Mouse (Mus musculus) forebrain, postnatal 0 days (tissue): Measurements from ENCODE around the gene Rps15. TPM values are rescaled to one million over a fixed set of nuclear protein-coding genes. Genes with fewer than 3 reads are reported as not detected.

Source experiments
- ATAC-seq: fragments of 200-750 bp; cut with Nextera tagmentation; 2 replicates; pipeline ENCODE4 v1.8.0; 2017; ENCODE audit warnings: mild to moderate bottlenecking, moderate library complexity
- DNase-seq: peaks from one replicate; pipeline ENCODE4 v3.0.0-alpha.2; 2015
- H3K27ac ChIP-seq: fragments of 300-500 bp; sonication (generic); 2 replicates; pipeline ENCODE4 v1.5.1; 2014; ENCODE audit warnings: low read depth, mild to moderate bottlenecking, antibody characterized with exemption, low read length, moderate library complexity, mixed read lengths
- H3K27me3 ChIP-seq: fragments of 300-500 bp; sonication (generic); 2 replicates; pipeline ENCODE4 v1.6.1; 2014; ENCODE audit warnings: mild to moderate bottlenecking, low read length, mixed read lengths; ENCODE audit not compliant: insufficient read depth
- H3K36me3 ChIP-seq: fragments of 300-500 bp; sonication (generic); 2 replicates; pipeline ENCODE4 v1.6.1; 2014; ENCODE audit warnings: mild to moderate bottlenecking, moderate library complexity; ENCODE audit not compliant: insufficient read depth
- H3K4me1 ChIP-seq: fragments of 300-500 bp; sonication (generic); 2 replicates; pipeline ENCODE4 v1.6.1; 2014; ENCODE audit warnings: antibody characterized with exemption; ENCODE audit not compliant: insufficient read depth
- H3K4me2 ChIP-seq: fragments of 300-500 bp; sonication (generic); 2 replicates; pipeline ENCODE4 v1.6.1; 2014; ENCODE audit warnings: low read depth, mild to moderate bottlenecking, moderate library complexity
- H3K4me3 ChIP-seq: fragments of 300-500 bp; sonication (generic); 2 replicates; pipeline ENCODE4 v1.5.1; 2014; ENCODE audit warnings: low read depth, low read length, mixed read lengths
- H3K9ac ChIP-seq: fragments of 300-500 bp; sonication (generic); 2 replicates; pipeline ENCODE4 v1.6.1; 2014; ENCODE audit warnings: mild to moderate bottlenecking
- H3K9me3 ChIP-seq: fragments of 300-500 bp; sonication (generic); 2 replicates; pipeline ENCODE4 v1.6.1; 2016; ENCODE audit warnings: low read length
- CTCF ChIP-seq: sonication (generic); IDR thresholded peaks from 2 replicates; pipeline ENCODE4 v1.5.1; 2016; ENCODE audit warnings: antibody characterized with exemption, control low read depth, low read depth
- WGBS: fragments of 180-500 bp; shearing (Covaris S2); extraction: QIAGEN DNeasy Blood & Tissue Kit; methylation state at CpG from one replicate; pipeline ENCODE4 v1.1.7; 2014; 5-methylcytosine and 5-hydroxymethylcytosine counted together
- polyA plus RNA-seq: library from polyadenylated mRNA; unstranded; fragments of >200 nt; fragmentation: Nextera tagmentation; extraction: Ambion mirVana; gene quantifications from 2 replicates; pipeline ENCODE4 v1.2.1, GENCODE M21; 2015
- total RNA-seq: library from RNA; depleted of rRNA; stranded (reverse); fragments of >200 nt; gene quantifications from 2 replicates; pipeline ENCODE4 v1.2.3, GENCODE M21; 2014

Gene Rps15
- total and polyA plus RNA-seq, 2 experiments from 2014 or later: 681 to 1,181 TPM

- Histone ChIP-seq H3K9me3 (no peaks in the 10 kb centered on the region), H3K4me3 (peak overlapping the region; percentile 68), H3K27me3 (no peaks in the 10 kb centered on the region), H3K4me1 (peaks cover 32% of the 10 kb centered on the region), H3K4me2 (peak overlapping the region; percentile 89), H3K27ac (peak overlapping the region; percentile 99), H3K36me3 (peaks cover 53% of the 10 kb centered on the region), H3K9ac (peak overlapping the region; percentile 99)
- no peak for TF ChIP-seq CTCF
- WGBS: 20% methylated on average over 9 of the region's 9 CpGs
- ATAC-seq (peak; percentile 5; the same call in 1 of the 2 replicates), DNase-seq (peak; percentile 66)
Measured at GRCm38 (mm10) chr10:80302471-80302881, 10.2 kb downstream of the Rps15 start.

DNA sequence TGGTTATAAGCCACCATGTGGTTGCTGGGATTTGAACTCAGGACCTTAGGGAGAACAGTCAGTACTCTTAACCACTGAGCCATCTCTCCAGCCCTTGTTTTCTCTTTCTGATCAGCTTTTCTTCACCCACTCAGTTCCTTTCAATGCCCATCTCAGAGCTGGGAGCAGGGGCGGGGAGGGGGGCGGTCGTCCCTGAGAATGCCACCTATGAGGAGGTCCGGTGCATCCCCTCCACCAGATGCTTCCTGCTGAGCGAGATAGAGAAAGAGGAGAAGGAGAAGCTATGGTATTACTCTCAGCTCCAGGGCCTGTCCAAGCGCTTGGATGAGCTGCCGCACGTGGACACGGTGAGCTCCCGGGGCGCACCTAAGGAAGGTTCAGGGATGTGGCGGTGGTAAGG, 12.2 kb downstream of the Rps15 start:
- peaks cover 20% of the 10 kb centered on the region for H3K4me1 ChIP-seq
- no peaks in the 10 kb centered on the region for H3K27me3 ChIP-seq
- 60% methylated on average over 12 of the region's 12 CpGs for WGBS
- H3K9ac ChIP-seq: no peak overlapping the region
- H3K9me3 ChIP-seq: no peaks in the 10 kb centered on the region
- no peak overlapping the region for H3K4me3 ChIP-seq
- no peak for TF ChIP-seq CTCF
- ATAC-seq (no peak), DNase-seq (no peak)
- no peak overlapping the region for H3K27ac ChIP-seq
- peaks cover 73% of the 10 kb centered on the region for H3K36me3 ChIP-seq
- 0 out of 2 replicates have a peak overlapping the region, but pooled peaks have one; percentile 3 for H3K4me2 ChIP-seq

- DNase-seq: no peak
- Histone ChIP-seq H3K9ac (no peak overlapping the region), H3K4me3 (no peak overlapping the region), H3K9me3 (no peaks in the 10 kb centered on the region), H3K27me3 (no peaks in the 10 kb centered on the region), H3K36me3 (peaks cover 77% of the 10 kb centered on the region), H3K27ac (no peak overlapping the region), H3K4me1 (peaks cover 20% of the 10 kb centered on the region), H3K4me2 (0 out of 2 replicates have a peak overlapping the region, but pooled peaks have one; percentile 3)
- WGBS: 42% methylated on average over 25 of the region's 25 CpGs
- TF ChIP-seq CTCF: no peak
- no peak for ATAC-seq
Measured at GRCm38 (mm10) chr10:80304862-80305261, 12.6 kb downstream of the Rps15 start.

DNA sequence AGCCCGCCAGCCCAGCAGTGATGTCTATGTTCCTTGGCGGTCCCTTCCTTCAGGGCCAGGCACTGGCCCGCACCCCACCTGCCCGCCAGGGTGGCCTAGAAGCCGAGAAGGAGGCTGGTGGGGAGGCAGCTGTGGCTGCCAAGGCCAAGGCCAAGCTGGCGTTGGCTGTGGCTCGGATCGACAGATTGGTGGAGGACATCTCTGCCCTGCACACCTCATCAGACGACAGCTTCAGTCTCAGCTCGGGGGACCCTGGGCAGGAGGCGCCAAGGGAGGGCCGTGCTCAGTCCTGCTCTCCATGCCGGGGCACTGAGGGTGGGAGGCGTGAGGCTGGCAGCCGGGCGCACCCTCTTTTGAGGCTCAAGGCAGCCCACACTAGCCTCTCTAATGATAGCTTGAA, 19.3 kb downstream of the Rps15 start:
- no peak for TF ChIP-seq CTCF
- Histone ChIP-seq H3K4me3 (no peak overlapping the region), H3K27ac (no peak overlapping the region), H3K27me3 (no peaks in the 10 kb centered on the region), H3K9ac (no peak overlapping the region), H3K4me1 (no peaks in the 10 kb centered on the region), H3K9me3 (no peaks in the 10 kb centered on the region), H3K36me3 (peaks cover 98% of the 10 kb centered on the region), H3K4me2 (no peak overlapping the region)
- DNase-seq: no peak
- WGBS: 88% methylated on average over 16 of the region's 16 CpGs
- no peak for ATAC-seq

DNA sequence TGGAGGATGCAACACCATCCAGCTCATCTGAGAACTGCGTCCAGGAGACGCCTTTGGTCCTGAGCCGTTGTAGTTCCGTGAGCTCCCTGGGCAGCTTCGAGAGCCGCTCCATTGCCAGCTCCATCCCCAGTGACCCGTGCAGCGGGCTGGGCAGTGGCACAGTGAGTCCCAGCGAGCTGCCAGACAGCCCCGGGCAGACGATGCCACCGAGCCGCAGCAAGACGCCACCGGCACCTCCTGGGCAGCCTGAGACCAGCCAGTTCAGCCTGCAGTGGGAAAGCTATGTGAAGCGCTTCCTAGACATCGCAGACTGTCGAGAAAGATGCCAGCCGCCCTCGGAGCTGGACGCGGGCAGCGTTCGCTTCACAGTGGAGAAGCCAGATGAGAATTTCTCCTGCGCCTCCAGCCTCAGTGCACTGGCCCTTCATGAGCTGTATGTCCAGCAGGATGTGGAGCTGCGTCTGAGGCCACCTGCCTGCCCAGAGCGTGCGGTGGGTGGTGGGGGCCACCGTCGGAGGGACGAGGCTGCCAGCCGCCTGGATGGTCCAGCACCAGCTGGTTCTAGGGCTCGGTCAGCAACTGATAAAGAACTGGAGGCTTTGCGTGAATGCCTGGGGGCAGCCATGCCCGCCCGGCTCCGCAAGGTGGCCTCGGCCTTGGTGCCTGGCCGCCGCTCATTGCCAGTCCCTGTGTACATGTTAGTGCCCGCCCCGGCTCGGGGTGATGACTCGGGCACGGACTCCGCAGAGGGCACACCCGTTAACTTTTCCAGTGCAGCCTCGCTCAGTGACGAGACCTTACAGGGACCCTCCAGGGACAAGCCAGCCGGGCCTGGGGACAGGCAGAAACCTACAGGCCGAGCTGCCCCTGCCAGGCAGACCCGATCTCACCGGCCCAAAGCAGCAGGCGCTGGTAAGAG, 20.6 kb downstream of the Rps15 start:
- WGBS: 75% methylated on average over 54 of the region's 54 CpGs
- Histone ChIP-seq H3K36me3 (peaks cover 98% of the 10 kb centered on the region), H3K27ac (no peak overlapping the region; the same call in 1 of the 2 replicates), H3K27me3 (no peaks in the 10 kb centered on the region), H3K9me3 (no peaks in the 10 kb centered on the region), H3K9ac (no peak overlapping the region), H3K4me1 (no peaks in the 10 kb centered on the region), H3K4me3 (no peak overlapping the region), H3K4me2 (no peak overlapping the region)
- no peak for DNase-seq
- ATAC-seq: no peak
- no peak for TF ChIP-seq CTCF

DNA sequence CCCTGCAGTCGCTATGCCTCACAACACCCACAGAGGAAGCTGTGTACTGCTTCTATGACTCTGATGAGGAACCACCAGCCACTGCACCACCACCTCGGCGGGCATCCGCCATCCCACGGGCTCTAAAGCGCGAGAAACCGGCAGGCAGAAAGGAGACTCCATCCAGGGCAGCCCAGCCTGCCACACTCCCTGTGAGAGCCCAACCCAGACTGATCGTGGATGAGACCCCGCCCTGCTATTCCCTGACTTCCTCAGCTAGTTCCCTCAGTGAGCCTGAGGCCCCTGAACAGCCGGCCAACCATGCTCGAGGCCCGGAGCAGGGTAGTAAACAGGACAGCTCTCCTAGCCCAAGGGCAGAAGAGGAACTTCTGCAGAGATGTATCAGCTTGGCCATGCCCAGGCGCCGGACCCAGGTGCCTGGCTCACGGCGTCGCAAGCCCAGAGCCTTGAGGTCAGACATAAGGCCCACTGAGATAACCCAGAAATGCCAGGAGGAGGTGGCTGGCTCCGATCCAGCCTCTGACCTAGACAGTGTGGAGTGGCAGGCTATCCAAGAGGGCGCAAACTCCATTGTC, 21.5 kb downstream of the Rps15 start:
- ATAC-seq (no peak), DNase-seq (no peak)
- no peaks in the 10 kb centered on the region for H3K27me3 ChIP-seq
- 65% methylated on average over 20 of the region's 20 CpGs for WGBS
- TF ChIP-seq CTCF: no peak
- H3K9ac ChIP-seq: no peak overlapping the region
- no peak overlapping the region for H3K4me3 ChIP-seq
- H3K27ac ChIP-seq: no peak overlapping the region
- H3K9me3 ChIP-seq: no peaks in the 10 kb centered on the region
- H3K36me3 ChIP-seq: peaks cover 96% of the 10 kb centered on the region
- no peak overlapping the region for H3K4me2 ChIP-seq
- H3K4me1 ChIP-seq: no peaks in the 10 kb centered on the region

DNA sequence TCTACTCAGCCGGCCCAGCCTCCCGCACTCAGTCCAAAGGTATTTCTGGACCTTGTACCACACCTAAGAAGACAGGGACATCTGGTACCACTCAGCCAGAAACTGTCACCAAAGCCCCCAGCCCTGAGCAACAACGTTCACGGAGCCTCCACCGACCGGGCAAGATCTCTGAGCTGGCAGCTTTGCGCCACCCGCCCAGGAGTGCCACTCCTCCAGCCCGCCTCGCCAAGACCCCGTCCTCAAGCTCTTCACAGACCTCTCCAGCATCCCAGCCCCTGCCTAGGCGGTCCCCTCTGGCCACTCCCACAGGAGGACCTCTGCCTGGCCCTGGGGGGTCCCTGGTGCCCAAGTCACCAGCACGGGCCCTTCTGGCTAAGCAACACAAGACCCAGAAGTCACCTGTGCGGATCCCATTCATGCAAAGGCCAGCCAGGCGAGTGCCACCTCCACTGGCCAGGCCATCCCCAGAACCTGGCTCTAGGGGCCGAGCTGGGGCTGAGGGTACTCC, 22.3 kb downstream of the Rps15 start:
- no peaks in the 10 kb centered on the region for H3K9me3 ChIP-seq
- no peak for TF ChIP-seq CTCF
- H3K27ac ChIP-seq: no peak overlapping the region
- no peak for DNase-seq
- WGBS: 63% methylated on average over 16 of the region's 16 CpGs
- H3K4me2 ChIP-seq: no peak overlapping the region
- no peak overlapping the region for H3K4me3 ChIP-seq
- H3K27me3 ChIP-seq: no peaks in the 10 kb centered on the region
- H3K9ac ChIP-seq: no peak overlapping the region
- H3K36me3 ChIP-seq: peaks cover 88% of the 10 kb centered on the region
- ATAC-seq: no peak
- H3K4me1 ChIP-seq: peaks cover 2% of the 10 kb centered on the region; the same call in 1 of the 2 replicates
